Mouse (Mus musculus) kidney, postnatal 0 days (tissue): ENCODE results near the gene Serpina1b. TPM values are rescaled to one million over a fixed set of nuclear protein-coding genes. Genes with fewer than 3 reads are reported as not detected.

Source experiments
- polyA plus RNA-seq: library from polyadenylated mRNA; unstranded; fragments of >200 nt; fragmentation: Nextera tagmentation; extraction: Ambion mirVana; gene quantifications from 2 replicates; pipeline ENCODE4 v1.2.1, GENCODE M21; 2015

Gene Serpina1b
- polyA plus RNA-seq, 1 experiment from 2014 or later: 8.7 TPM

Other genes with a start within 250 kb of the Serpina1b start
- 9.7 and 9.8 TPM in 2 replicates for gene Serpina10, start 198.9 kb downstream of the Serpina1b start, polyA plus RNA-seq
- gene Serpina6, start 173.2 kb downstream of the Serpina1b start, polyA plus RNA-seq: 355 and 410 TPM in 2 replicates
- gene Serpina16, start 154.2 kb downstream of the Serpina1b start, polyA plus RNA-seq: 0.22 TPM in 1 of 2 replicates, not detected in the other
- 1.5 and 1.8 TPM in 2 replicates for gene Serpina1f, start 134.8 kb downstream of the Serpina1b start, polyA plus RNA-seq
- 1.4 and 1.5 TPM in 2 replicates for gene Serpina1d, start 56.8 kb downstream of the Serpina1b start, polyA plus RNA-seq
- gene Serpina1a, start 33.2 kb upstream of the Serpina1b start, polyA plus RNA-seq: 26.1 and 28.1 TPM in 2 replicates
- gene Serpina1c, start 74.5 kb upstream of the Serpina1b start, polyA plus RNA-seq: 0.20 and 0.52 TPM in 2 replicates
- 1.0 and 1.1 TPM in 2 replicates for gene Serpina1e, start 128.6 kb upstream of the Serpina1b start, polyA plus RNA-seq
- not detected in 2 replicates for gene Serpina11, start 159.6 kb upstream of the Serpina1b start, polyA plus RNA-seq
- gene Serpina9, start 183.4 kb upstream of the Serpina1b start, polyA plus RNA-seq: 0.04 TPM in 1 of 2 replicates, not detected in the other
- not detected in 2 replicates for gene Serpina12, start 214.1 kb upstream of the Serpina1b start, polyA plus RNA-seq